Mouse (Mus musculus): ENCODE measurements at regions not wholly inside any gene's neighbourhood (a gene's known extent, or its start where the extent isn't known, plus 50 kb on each side); places are given as distances from the start of the nearest gene placed in this dataset.
A peak's percentile ranks its signal among the peaks of the same experiment; 100 is the strongest.

DNA sequence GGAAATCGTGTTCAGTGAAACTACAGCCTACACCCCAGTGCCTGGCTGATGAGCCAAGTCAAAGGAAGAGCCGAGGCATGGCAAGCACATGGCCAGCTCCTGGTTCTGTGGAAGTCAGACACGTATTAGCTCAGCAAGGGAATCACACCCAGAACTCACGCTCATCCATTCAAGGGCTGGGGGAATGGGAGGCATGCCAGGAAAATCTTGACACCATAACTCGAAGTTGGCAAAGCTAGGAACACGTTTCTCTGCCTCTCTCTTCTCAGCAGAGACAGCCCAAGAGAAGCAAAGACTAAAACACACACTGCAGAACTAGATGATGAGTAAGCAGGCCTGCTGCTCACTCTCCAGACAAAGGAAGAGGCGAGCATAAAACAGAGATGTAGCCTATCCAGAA is 53.5 kb upstream of the Ypel5 start:
- DNase-seq: no peak

DNA sequence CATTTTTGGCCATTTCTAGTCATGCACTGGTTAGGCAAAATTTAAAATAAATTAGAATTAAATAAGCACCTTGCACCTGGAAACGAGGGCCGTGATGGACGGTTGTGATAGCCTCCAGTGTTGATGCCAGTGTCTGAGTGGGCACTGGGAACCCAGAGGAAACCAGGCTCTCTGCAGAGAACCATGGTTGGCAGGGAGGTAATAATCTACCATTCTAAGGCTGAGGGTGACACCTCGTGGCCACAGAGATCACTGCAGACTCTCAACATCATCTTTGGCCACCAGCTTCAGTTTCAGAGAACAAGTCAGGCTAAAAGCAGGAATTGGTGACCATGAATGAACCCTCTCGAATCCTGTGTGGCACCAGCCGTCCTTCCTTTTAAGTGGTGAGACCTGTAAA is 54.5 kb upstream of the Ypel5 start:
- peak; percentile 32 for DNase-seq

DNA sequence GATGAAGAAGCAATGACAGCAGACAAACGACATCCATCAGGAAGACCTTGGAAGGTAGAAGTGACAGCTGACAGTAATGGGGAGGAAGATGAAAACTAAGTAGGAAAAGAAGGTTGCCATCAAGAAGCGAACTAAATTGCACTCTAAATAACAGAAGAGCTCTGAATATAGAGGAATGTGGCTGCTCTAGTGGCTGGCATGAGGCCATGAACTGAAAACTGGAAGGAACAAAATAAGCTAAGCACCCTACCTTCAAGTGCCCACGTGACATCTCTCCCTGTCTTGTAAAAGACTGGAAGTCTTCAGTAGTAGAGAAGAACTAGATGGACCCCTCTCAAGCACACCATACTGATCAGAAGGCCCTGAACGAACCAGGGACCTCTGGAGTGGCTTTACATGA is 68.0 kb upstream of the Ypel5 start:
- DNase-seq: no peak

DNA sequence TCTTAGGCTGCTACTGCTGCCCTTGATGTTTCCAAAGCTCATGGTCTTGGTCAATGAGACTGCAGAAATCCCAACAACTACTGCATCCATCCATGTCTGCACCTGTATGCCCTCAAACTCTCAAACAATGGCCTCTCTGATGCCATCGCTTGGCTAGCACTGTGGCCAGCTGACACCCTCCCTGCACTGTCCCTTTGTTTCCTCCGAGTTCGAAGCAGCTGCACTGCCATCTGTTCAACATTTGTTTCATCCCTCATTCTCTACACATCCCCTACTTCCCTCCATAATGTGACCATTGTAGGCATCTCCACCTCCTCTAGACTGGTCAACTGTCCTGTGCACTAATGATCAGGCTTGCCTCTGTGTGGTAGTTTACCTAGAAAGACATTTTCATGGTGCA is 75.3 kb upstream of the Ypel5 start:
- no peak for DNase-seq

DNA sequence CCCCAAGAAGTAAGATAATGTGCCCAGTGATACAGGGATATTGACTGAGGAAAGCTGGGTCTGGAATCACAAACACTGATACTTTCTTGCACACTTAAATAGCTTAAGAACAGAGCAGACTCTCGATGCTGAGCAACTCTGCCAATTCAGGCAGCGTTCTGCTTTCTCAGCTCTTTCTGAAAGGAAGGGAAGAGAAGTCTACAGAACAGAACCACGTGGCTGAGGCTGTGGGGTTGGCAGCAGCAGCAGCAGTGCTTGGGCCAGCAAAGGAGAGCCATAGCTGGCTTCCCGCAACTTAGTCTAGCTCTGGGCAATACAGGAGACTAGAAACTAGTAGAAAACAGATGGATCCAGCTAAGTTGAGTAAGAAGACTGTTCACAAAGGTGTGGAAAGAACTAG is 89.8 kb upstream of the Ypel5 start:
- DNase-seq: no peak

DNA sequence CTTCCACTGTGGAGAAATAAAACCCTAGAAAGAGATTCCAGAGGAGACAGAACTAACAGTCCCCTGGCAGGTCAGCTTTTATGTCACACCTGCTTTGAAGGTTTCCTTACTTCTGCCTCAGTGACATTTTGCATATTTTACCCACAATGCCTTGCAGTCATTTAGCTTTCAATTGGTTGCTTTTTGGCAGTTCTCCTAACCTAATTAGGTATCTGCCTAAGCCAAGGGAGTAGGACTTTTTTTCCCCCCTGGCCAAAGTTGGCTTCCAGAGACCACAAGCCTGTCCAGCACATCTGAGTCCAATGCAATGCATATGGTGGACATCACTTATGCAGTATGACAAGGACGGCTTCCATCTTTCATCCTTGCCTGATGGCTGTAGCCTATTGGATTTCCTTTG is 103.2 kb upstream of the Ypel5 start:
- no peak for DNase-seq

DNA sequence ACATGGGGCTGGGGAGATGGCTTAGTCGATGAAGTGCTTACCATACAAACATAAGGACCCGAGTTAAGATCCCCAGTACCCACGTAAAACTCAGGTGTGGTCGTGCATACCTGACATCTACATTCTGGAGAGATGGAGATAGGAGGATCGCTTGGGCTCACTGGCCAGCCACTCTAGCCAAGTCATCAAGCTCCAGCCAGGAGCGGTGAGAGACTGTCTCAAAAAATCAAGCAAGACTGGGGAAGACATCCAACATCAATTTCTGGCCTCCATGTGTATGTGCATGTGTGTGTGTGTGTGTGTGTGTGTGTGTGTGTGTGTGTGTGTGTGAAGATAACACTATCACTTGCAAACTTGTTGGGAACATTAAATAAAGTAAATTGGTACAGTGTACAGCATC is 104.6 kb upstream of the Ypel5 start:
- no peak for DNase-seq

DNA sequence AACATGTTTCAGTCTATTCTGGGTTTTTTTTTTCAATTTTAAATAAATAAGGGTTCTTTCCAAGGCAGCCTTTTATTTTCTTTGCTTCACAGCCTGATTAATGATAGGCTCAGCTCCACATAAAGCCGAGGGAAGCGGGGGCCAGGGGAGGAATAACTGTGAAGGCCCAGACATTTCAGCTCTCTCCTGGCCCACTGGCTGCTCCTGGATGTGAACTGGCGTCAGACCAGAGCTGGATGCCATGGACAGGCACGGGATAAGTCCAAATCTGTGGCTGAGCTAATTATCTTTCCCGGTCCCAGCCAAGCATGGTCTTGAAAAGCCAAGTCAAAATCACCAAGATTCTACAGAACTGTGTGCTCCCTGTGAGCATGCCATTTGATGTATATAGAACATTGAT is 105.1 kb upstream of the Ypel5 start:
- no peak for DNase-seq

DNA sequence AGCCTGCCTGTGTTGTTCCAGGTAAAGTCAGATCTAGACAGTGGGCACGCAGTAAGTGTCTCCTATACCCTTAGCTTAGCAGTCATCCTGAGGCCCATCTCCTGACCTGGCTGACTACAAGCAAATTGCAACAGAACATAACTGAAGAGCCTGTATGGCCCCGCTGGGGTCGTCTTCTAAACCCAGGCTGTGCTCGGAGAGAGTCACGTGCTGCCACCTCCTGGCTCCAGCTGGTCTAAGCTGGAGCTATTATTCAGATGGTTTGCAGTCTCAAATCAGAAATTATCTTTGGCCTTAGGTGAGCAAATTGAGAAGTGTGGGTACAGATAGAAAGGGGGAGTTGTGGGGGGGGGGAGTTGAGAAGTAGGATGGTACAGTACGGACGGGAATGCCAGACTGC is 115.5 kb upstream of the Ypel5 start:
- no peak for DNase-seq

DNA sequence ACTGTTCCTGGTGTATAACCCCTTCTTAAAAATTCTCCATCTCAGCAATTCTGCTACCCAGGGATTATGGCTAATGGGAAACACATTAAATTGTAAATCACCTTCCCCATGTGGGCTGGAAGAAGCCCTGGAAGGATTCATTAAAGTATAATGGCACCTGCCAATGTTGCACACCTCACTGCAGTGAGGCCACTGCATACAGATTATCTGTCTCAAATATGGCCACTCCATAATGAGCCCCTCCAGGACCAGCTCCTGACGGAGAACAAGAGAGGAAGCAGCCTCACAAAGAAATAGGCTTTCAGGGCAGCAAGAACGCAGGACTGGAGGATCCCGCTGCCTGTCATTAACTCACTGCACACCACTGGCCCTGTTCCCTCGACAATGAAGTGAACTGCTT is 115.2 kb upstream of the Alk start:
- DNase-seq: no peak

DNA sequence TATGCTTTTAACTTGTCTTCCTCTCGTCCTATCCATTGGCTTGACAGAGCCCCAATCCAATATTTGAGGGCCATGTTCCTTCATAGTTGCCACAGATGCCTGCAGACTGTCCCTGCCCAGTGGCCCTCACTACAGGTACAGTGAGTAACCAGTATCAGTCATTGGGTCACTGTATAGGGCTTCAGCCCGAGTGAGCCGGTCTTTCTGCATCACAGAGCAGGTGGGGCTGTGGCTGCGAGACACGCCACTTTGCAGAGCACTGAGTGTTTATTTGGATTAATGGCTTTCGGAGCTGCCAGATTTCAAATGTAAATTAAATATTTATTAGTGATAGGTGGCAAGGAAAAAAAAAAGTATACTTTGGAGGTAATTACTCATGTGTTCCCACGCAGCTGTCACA is 87.2 kb upstream of the Alk start:
- DNase-seq: no peak

DNA sequence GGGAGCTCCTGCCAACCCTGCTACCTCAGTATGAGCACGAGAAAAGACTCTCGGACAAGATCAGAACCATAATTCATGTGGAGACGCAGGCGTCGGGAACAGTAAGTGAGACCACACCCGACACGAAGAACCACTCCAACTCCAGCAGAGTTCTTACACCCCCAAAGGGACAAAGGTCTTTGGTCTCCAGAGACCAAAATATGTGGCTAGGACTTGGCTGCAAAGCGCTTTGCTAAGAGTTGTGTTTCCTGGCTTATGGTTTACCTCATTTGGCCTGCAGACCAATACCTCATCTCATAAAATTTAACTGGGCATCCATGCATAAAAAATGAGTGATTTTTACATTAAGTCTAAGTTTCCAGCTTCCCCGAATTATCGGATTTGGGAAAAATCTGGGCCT is 85.2 kb upstream of the Alk start:
- no peak for DNase-seq

DNA sequence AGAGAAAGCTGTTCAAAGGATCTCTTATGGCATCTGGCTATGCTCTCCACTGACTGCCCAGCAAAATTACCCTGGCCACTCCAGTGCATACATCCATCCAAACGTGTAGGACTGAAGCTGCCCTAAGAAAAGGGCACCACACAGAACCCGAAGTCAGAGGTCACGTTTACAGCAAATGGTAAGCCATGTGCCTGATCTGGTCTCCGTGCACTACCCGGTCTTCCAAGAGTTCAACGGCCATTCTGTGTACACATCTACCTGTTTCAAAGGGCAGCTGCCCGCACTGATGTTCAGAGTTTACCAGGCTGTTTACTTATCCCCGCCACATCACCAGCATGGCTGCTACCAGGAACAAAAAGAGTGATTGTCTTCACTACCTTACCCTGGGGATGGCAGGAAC is 84.4 kb upstream of the Alk start:
- DNase-seq: no peak

DNA sequence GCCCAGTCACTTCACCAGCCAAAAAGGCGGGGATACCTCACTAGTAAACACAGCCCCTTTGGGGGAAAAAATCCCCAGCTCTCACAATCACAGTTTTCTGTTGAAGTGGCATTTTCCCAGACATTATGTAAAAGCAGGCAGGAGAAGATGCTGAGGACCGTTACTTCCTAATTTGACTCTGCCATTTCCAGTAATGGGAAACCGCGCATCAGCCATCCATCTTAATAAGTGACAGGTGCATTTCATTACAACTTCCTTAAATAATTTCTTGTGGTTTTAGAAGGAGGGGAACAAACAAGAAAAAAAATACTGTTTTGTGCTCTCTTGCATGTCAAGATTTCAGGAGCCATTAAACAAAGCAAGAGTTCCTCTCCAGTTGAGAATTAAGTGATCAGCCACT is 70.2 kb upstream of the Alk start:
- no peak for DNase-seq

DNA sequence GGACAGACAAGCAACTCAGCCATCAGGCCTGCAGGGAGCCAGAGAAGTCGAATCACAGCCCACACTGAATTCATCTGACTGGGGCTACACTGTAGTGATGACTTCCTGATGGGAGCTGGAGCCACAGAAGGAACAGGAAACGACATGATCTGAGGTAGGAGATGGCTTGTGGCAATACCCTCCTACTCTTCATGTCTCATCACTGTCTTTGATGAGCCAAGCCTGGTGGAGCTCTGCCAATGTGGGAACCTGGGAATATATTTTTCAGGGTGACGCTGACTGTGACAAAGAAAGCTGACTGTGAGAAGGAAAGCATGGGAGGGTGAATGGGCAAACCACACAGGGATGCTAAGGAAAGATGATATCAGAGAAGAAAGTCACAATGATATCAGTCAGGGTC is 67.6 kb upstream of the Alk start:
- DNase-seq: no peak

DNA sequence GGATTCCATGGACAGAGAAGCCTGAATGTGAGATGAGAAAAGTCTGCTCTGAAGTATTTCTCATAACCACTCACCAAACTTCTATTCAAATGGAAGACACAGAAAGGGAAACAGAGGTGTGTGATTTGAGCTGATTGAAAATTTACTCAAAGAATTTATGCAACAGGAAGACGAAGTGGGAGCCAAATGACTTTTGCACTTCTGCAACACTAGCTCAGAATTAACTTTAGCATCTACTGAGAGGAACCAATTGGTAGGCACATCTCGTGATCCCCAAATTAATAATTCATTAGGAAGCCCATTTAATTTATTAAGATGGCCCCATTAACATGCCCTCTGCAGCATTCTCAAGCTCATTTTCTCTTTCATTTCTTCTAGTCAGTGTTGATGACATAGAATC is 62.5 kb upstream of the Alk start:
- DNase-seq: no peak

DNA sequence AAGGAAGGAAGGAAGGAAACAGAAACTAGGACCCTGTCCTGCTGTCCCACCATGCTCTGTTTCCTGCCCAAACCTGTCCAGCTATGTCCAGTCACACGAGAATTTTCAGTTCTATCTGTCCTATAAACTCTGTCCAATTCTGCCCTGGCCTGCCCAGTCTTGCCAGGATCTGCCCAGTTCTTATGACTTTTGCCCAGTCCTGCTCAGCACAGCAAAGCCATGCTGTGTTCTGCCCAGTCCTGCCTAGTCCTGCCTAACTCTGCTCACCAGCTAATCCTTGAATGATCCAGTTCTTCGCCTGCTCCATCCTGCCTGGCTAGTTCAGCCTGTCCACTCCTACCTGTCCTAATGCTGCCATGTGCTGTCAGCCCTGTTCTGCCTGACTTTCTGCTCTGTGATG is 57.3 kb upstream of the Alk start:
- DNase-seq: no peak

DNA sequence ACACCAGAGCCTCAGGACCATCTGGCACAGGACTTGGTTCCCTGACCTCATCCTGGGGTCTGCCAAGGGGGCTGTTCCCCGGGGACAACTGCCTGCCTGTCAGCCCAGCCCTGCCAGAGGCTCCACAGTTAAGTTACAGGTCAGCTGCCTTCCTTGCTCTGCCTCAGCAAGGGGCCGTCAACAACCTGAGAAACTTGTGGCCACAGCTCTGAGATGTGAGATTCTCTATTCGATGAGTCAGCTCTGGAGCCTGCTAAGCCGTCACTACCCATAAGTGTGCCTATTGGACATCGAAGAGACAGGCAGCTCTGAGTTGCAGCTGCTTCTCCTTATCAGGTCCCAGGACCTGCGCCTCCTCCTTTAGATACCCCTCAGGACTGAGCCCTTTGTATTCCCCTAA is 54.3 kb upstream of the Alk start:
- no peak for DNase-seq

DNA sequence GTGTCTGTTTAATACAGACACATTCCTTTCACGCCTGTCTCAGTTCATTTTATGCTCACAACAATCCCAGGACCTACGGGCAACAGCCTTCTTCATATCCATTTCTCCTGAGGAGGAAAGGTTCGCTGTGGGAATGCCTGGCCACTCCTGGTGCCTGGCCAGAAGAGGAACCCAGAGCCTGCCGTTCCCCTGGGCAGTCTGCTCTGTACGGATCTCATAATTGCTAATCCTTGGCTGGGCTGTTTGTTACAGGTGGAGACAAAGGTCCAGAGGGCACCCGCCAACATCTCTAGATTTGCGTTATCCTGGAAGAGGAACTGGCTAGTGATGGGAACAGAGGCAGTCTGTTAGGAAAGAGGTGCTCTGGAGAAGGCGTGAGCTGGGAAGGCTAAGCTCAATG is 53.4 kb upstream of the Alk start:
- no peak for DNase-seq
